Mouse (Mus musculus) cerebellum, postnatal 14 days (tissue): Measurements from ENCODE around the gene Il5.
"Not testable (repeated sequence)": the region's sequence is repeated elsewhere in the genome, so short reads cannot be mapped to it uniquely, and the experiment has no call there.

Source experiments
- DNase-seq, 2 experiments: peaks; one replicate each; pipeline ENCODE4 v3.0.0; 2021; ENCODE audit warnings: mixed read lengths in 2 of 2

The Il5 gene

GRCm38 (mm10) chr11:53745260-53745659, 24.7 kb downstream of the Il5 start:
- no peak for DNase-seq

DNA sequence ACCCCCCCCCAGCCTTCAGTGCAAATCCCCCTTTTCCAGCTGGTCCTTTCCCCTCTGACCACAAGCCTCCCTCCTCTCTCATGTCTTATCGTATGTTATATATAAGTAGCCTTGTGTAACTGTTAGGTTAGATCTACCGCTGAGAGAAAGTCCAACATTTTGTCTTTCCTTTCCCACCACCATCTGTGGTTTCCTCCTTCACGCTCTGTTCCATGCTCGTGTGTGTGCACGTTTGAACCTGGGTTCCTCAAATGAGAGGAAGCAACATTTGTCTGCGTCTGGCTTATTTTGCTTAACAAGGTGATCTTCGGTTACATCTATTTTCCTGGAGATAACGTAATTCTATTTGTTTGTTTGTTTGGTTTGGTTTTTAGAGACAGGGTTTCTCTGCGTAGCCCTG, 27.4 kb downstream of the Il5 start:
- DNase-seq: no peak

- DNase-seq: no peak
Observed at GRCm38 (mm10) chr11:53748614-53749013, 28.0 kb downstream of the Il5 start.

DNA sequence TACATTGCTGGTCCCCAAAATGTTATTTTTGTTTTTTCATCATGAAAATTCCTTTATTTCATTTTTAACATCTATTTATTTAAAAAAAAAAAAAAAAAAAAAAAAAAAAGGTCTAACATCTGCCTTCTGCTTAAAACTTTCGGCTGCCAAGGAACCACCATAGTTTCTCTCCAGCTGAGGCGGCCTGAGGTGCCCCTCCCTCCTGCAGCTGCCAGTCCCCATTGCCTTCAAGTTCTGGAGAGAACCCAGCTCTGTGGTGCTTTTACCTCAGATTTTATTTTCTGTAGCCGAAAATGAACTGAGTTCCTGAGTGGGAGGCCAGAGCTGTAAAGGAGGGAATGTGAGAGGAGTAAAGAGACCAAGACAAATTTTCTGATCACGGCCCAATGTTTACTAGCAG, 28.7 kb downstream of the Il5 start:
- no peak for DNase-seq

- DNase-seq: no peak
Observed at GRCm38 (mm10) chr11:53749716-53750352, 29.2 kb downstream of the Il5 start.

DNA sequence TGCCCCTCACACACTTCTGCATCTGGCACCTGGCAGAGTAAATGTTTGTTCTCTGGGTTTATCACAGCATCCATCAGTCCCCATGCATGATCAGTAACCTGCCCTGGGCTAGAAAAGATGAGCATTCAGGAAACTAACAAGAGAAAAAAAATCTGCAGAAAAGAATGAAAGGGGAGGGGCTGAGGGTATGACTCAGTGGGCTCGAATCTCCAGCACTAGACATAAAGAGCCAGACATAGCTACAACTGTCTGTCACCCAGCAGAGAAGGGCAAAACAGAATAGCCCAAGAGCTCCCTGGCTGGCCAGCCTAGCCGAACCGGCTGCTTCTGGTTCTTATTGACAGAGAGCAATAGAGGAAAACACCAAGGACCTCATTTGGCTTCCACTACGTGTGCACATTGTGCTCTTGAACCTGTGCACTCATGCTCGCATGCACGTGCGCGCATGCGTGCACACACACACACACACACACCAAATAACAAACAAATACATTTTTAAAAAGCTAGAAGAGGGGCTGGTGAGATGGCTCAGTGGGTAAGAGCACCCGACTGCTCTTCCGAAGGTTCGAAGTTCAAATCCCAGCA, 34.5 kb downstream of the Il5 start:
- no peak for DNase-seq

GRCm38 (mm10) chr11:53757612-53758011, 37.0 kb downstream of the Il5 start:
- no peak for DNase-seq

DNA sequence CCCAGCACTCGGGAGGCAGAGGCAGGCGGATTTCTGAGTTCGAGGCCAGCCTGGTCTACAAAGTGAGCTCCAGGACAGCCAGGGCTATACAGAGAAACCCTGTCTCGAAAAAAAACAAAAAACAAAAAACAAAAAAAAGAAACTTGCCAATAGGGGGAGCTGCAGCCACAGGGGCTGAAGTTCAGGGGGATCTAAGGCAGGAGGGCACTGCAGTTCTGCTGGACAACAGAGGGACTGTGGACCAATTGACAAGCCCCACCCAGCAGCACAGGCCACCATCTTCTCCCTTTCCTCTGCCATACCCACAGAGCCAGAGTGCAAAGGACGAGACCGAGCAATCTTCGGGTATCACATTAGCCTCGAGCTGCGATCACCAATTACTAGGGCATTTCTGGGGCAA, 37.4 kb downstream of the Il5 start:
- not testable (repeated sequence) for DNase-seq

GRCm38 (mm10) chr11:53758791-53759351, 38.3 kb downstream of the Il5 start:
- no peak for DNase-seq

GRCm38 (mm10) chr11:53759545-53760406, 39.2 kb downstream of the Il5 start:
- DNase-seq: peak; percentile 38 to 57

DNA sequence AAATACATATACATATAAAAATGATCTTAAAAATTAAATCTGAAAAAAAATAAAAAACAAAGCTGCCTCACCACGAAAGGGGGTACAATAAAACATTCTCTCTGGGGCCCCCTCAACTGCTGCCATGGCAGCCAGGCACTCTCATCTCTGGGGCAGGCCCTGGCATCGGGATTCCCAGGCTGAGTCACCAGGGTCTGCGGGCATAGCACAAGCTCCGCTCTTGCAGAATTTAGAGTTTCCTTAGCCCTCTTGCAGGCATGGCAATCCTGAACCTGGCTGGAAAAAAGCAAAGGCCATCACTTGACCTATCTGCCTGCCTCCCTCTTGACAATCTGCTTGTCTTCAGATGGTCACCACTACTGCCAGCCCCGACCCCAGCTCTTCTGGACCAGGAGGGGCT, 40.7 kb downstream of the Il5 start:
- DNase-seq: no peak

- peak; percentile 79 to 83 for DNase-seq
Observed at GRCm38 (mm10) chr11:53761822-53762221, 41.2 kb downstream of the Il5 start.

- no peak for DNase-seq
Observed at GRCm38 (mm10) chr11:53762426-53762825, 41.8 kb downstream of the Il5 start.

- peak; percentile 47 to 70 for DNase-seq
Observed at GRCm38 (mm10) chr11:53762827-53763495, 42.4 kb downstream of the Il5 start.

DNA sequence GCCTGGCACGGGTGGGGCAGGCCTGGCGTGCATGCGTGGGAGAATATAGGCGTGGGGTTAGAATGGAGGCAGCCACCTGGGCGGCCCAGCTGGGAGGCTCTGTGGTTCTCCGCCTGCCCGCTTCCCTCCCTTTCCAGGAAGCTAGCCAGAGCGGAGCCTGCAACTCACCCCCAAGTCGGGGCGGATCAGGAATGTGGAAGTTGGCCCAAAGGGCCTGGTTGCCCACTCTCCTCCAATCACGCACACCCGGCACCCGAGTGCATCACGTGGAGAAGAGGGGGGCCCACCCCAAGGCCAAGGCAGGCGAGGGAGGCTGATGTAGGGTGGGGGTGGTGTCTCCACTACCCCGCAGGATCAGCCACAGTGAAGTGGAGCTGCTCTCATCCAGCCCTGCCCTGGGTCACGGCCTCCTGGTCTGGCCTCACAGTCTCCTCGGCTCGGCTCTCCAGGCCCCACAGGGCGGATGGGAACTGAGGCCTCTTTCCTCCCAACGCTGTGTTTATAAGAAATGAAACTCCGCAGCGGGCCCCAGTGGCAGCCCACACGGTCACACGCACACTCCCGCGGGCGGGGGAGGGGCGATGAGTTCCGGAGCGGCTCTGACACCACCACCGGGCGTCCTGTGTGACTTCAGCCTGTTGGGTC, 43.0 kb downstream of the Il5 start:
- DNase-seq: peak; percentile 69 to 84

DNA sequence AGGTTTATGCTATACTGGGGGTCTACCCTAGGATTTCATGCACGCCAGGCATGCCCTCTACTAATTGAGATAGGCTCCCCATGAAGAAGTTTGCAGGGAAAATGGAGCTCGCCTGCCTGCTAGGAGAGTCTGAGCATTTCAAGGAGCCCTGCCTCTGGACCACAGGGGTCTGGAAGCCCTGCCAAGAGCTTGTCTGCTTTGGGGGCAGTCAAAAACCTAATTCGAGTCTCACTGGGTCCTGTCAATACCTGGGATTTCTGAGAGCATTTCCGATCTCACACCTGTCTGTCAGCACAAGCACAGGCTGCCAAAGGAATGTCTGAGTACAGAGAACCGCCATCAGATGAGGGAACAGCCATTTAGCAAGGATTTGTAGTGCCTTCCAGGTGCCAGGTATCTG, 44.0 kb downstream of the Il5 start:
- DNase-seq: no peak

GRCm38 (mm10) chr11:53768422-53769184, 48.0 kb downstream of the Il5 start:
- DNase-seq: no peak

GRCm38 (mm10) chr11:53769185-53769576, 48.6 kb downstream of the Il5 start:
- no peak for DNase-seq

DNA sequence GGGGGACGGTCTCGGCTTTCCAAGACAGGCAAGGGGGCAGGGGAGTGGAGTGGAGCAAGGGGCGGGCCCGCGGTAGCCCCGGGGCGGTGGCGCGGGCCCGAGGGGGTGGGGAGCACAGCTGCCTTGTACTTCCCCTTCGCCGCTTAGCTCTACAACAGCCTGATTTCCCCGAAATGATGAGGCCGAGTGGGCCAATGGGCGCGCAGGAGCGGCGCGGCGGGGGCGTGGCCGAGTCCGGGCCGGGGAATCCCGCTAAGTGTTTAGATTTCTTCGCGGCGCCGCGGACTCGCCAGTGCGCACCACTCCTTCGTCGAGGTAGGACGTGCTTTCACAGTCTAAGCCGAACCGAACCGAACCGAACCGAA, 49.1 kb downstream of the Il5 start, which contains the start of gene Irf1:
Irf1 (plus strand) TSS at position 255 of the 365 bp plus-strand sequence.
- peak; percentile 74 to 77 for DNase-seq

DNA sequence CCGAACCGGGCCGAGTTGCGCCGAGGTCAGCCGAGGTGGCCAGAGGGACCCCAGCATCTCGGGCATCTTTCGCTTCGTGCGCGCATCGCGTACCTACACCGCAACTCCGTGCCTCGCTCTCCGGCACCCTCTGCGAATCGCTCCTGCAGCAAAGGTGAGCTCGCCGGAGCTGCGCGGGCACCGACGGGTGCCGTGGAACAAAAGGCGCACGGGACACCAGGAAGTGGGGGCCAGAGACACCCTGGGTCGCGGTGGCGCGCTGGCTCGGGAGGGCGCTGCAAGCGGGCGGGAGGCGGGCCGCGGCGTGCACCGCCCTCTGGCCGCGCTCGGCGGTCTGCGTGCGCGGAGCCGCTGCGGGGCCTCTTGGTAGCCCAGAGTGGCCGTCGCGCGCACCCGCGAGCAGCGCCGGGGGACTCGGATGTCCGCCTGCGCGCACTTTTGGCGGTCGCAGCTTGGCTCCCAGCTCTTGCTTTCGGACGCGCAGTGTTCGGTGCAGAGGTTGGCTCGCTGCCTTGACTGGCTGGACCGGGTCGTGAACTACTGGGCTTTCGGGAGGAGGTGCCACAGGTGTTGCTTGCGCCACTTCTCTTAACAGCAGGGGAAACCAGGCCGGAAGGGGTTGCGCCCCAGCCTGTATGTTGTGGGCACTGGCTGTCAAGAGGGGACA, 49.7 kb downstream of the Il5 start:
- DNase-seq: peak; percentile 49 to 56
